In genomic region chr11:56750032-56750431, GRCm38 (mm10) we compare ENCODE assay signal across 27 mouse cellular contexts.
DNase-seq lines count a peak whose midpoint lies in the region; ATAC-seq and TF ChIP-seq lines count a peak whose summit lies in the region.
"Had no signal": no experiment of that assay in that cellular context is flagged by ENCODE, and none has a peak within 500 bp of the region (broad histone marks: within the 10 kb centered on the region; RNA-seq: fewer than 3 reads in every experiment).

No protein-coding gene starts in this region.

- H3K4me1 ChIP-seq in lung, postnatal 0 days (ENCODE audit: insufficient read depth, low read depth, low read length) = no peaks in the 10 kb centered on the region
- H3K4me1 ChIP-seq in forebrain, embryonic 10.5 days = peaks cover 26% of the 10 kb centered on the region
- peaks cover 15% of the 10 kb centered on the region for H3K4me1 ChIP-seq in forebrain, embryonic 16.5 days (replicated peaks; ENCODE audit: control insufficient read depth, insufficient read depth, low read length)
- H3K4me1 ChIP-seq: limb, embryonic 12.5 days; megakaryocyte, embryonic 14.5 days had no signal

- TF ChIP-seq EP300 in lung, postnatal 0 days (IDR thresholded peaks at IDR 0.05) = no peak

- no peak overlapping the region for H3K4me3 ChIP-seq in lung, postnatal 0 days (ENCODE audit: low read depth, low read length)
- H3K4me3 ChIP-seq in forebrain, embryonic 10.5 days = no peak overlapping the region; the same call in 1 of the 2 replicates
- no peak overlapping the region for H3K4me3 ChIP-seq in forebrain, embryonic 16.5 days (replicated peaks; ENCODE audit: low read length)
- no peak overlapping the region for H3K4me3 ChIP-seq in left cerebral cortex, adult 2 months
- H3K4me3 ChIP-seq: heart, adult 2 months; heart, embryonic 13.5 days; hindbrain, embryonic 13.5 days; limb, embryonic 12.5 days; megakaryocyte, embryonic 14.5 days had no signal

- ATAC-seq in lung, postnatal 0 days = no peak
- ATAC-seq in forebrain, embryonic 16.5 days = peak; percentile 57; the same call in 1 of the 2 replicates
- no peak for ATAC-seq in cerebellum, adult (ENCODE audit: insufficient number of reproducible peaks, low FRiP score, low TSS enrichment)
- ATAC-seq: liver, postnatal 0 days had no signal

- no peak overlapping the region for H3K9ac ChIP-seq in lung, postnatal 0 days (replicated peaks; ENCODE audit: low read depth)
- no peak overlapping the region for H3K9ac ChIP-seq in forebrain, embryonic 16.5 days (replicated peaks; ENCODE audit: low read depth, low read length)
- H3K9ac ChIP-seq: heart, embryonic 13.5 days; hindbrain, embryonic 13.5 days; limb, embryonic 12.5 days; liver, postnatal 0 days had no signal

- no peaks in the 10 kb centered on the region for H3K36me3 ChIP-seq in lung, postnatal 0 days (ENCODE audit: insufficient read depth, low read length)
- no peaks in the 10 kb centered on the region for H3K36me3 ChIP-seq in forebrain, embryonic 10.5 days (replicated peaks)
- no peaks in the 10 kb centered on the region for H3K36me3 ChIP-seq in forebrain, embryonic 16.5 days (ENCODE audit: control insufficient read depth, insufficient read depth)
- H3K36me3 ChIP-seq: heart, embryonic 13.5 days; hindbrain, embryonic 13.5 days; limb, embryonic 12.5 days had no signal

- 35% methylated on average over 5 of the region's 5 CpGs for WGBS in lung, postnatal 0 days
- 19% methylated on average over 5 of the region's 5 CpGs for WGBS in forebrain, embryonic 10.5 days
- 25% methylated on average over 5 of the region's 5 CpGs for WGBS in forebrain, embryonic 16.5 days

- peak overlapping the region; percentile 43 for H3K27ac ChIP-seq in lung, postnatal 0 days (ENCODE audit: low read length)
- H3K27ac ChIP-seq in forebrain, embryonic 10.5 days = peak overlapping the region; percentile 44; the same call in 1 of the 2 replicates
- no peak overlapping the region for H3K27ac ChIP-seq in forebrain, embryonic 16.5 days (ENCODE audit: low read length)
- no peak overlapping the region for H3K27ac ChIP-seq in left cerebral cortex, adult 2 months
- H3K27ac ChIP-seq: heart, adult 2 months; heart, embryonic 13.5 days; hindbrain, embryonic 13.5 days; limb, embryonic 12.5 days had no signal

- no peaks in the 10 kb centered on the region for H3K9me3 ChIP-seq in lung, postnatal 0 days (ENCODE audit: low read length)
- no peaks in the 10 kb centered on the region for H3K9me3 ChIP-seq in forebrain, embryonic 10.5 days
- no peaks in the 10 kb centered on the region for H3K9me3 ChIP-seq in forebrain, embryonic 16.5 days (ENCODE audit: control insufficient read depth, low read length)
- H3K9me3 ChIP-seq: heart, embryonic 13.5 days; hindbrain, embryonic 13.5 days; limb, embryonic 12.5 days had no signal

- intact Hi-C loops in left cerebral cortex, adult 2 months (cut with DNase I) = no loop called here

- DNase-seq in embryo, embryonic 9.5 days (ENCODE audit: extremely low spot score) = peak; percentile 20
- DNase-seq in embryo, embryonic 10.5 days (ENCODE audit: low spot score) = no peak
- DNase-seq in lung, postnatal 0 days (ENCODE audit: low spot score) = no peak
- no peak for DNase-seq in lung, postnatal 25 days (ENCODE audit: low spot score)
- DNase-seq in forebrain, embryonic 10.5 days (ENCODE audit: extremely low spot score, low spot score) = peak; percentile 16
- no peak for DNase-seq in left cerebral cortex, adult 2 months (ENCODE audit: extremely low spot score in 1 of 2, low spot score in 2 of 2)
- DNase-seq: adrenal gland, postnatal 14 days; cerebellum, adult 11 months; cerebellum, postnatal 14 days; gastrocnemius, postnatal 36 days; heart, adult 2 months; heart, postnatal 14 days; kidney, adult 8-10 months; kidney, postnatal 14 days; layer of hippocampus, postnatal 36 days; liver, postnatal 0 days; lung, postnatal 36 days; right cerebral cortex, postnatal 25 days; spleen, adult 18-20 months; thymus, postnatal 14 days had no signal

- TF ChIP-seq CTCF in lung, postnatal 0 days (IDR thresholded peaks at IDR 0.05) = no peak
- no peak for TF ChIP-seq CTCF in left cerebral cortex, adult 2 months (IDR thresholded peaks at IDR 0.05)

- H3K4me2 ChIP-seq in lung, postnatal 0 days (replicated peaks; ENCODE audit: low read depth, low read length) = no peak overlapping the region
- no peak overlapping the region for H3K4me2 ChIP-seq in forebrain, embryonic 16.5 days (ENCODE audit: low read length)
- H3K4me2 ChIP-seq: heart, embryonic 13.5 days; hindbrain, embryonic 13.5 days; limb, embryonic 12.5 days; liver, embryonic 11.5 days had no signal

- H3K27me3 ChIP-seq in lung, postnatal 0 days (replicated peaks; ENCODE audit: insufficient read depth, low read length) = no peaks in the 10 kb centered on the region
- H3K27me3 ChIP-seq in forebrain, embryonic 10.5 days (ENCODE audit: poor library complexity, severe bottlenecking) = peaks cover 3% of the 10 kb centered on the region; the same call in 1 of the 2 replicates
- no peaks in the 10 kb centered on the region for H3K27me3 ChIP-seq in forebrain, embryonic 16.5 days (replicated peaks; ENCODE audit: control insufficient read depth, insufficient read depth, low read length)
- H3K27me3 ChIP-seq: heart, embryonic 13.5 days; hindbrain, embryonic 13.5 days; limb, embryonic 12.5 days; megakaryocyte, embryonic 14.5 days had no signal

Comparison
In these comparisons a context has a peak if more than half of its experiments do, and no peak if none do; other contexts are left out.
1. DNase-seq: peak in embryo, embryonic 9.5 days (single experiment) and forebrain, embryonic 10.5 days (single experiment); none in embryo, embryonic 10.5 days (single experiment), lung, postnatal 0 days (single experiment), lung, postnatal 25 days (single experiment) and left cerebral cortex, adult 2 months (0 of 2).
2. H3K27ac ChIP-seq: peak in lung, postnatal 0 days (single experiment) and forebrain, embryonic 10.5 days (single experiment); none in forebrain, embryonic 16.5 days (single experiment) and left cerebral cortex, adult 2 months (single experiment).